Mouse (Mus musculus) small intestine, adult 2 months (tissue): ENCODE results near the gene Cenpn.

Experiments used
- CTCF ChIP-seq: fragments of 200-500 bp; IDR thresholded peaks from 2 replicates; pipeline ENCODE4 v1.5.1; 2012; ENCODE audit warnings: low read depth, mild to moderate bottlenecking, control low read depth, inconsistent platforms, low read length, moderate library complexity, mixed read lengths; ENCODE audit not compliant: insufficient replicate concordance, insufficient read length; ENCODE audit errors: extremely low read depth
- POLR2A ChIP-seq: fragments of 200-500 bp; IDR thresholded peaks from 2 replicates; pipeline ENCODE4 v1.6.1; 2012; ENCODE audit warnings: low read depth, mild to moderate bottlenecking, control low read depth, inconsistent platforms, low read length, moderate library complexity

DNA sequence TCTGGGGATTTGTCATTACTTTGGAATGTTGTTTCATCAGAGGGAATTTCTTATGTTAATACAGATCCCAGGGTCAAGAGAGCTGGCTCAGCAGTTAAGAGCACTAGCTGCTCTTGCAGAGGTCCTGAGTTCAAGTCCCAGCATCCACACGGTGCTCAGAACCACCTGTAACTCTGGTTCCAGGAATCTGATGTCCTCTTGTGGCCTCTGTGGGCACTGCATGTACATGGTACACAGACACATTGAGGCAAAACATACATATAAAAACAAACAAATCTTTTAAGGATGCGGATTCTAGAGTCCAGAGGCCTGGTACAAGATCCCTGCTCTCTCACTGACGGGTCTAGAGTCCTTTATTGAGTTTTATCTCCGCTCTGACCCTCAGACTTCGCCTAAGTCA lies 7.1 kb downstream of the Cenpn start:
- TF ChIP-seq CTCF (no peak), POLR2A (no peak)
